Mouse (Mus musculus) G1E (cell line): ENCODE data around the gene B9d2. TPM values are rescaled to one million over a fixed set of nuclear protein-coding genes. Genes with fewer than 3 reads are reported as not detected.

Experiments used
- ATAC-seq: 2 replicates; pipeline ENCODE4 v1.8.0; 2016; ENCODE audit warnings: mild to moderate bottlenecking; ENCODE audit not compliant: insufficient number of reproducible peaks, poor library complexity, low FRiP score, severe bottlenecking; ENCODE audit errors: extremely low read depth
- DNase-seq: peaks from one replicate; pipeline ENCODE4 v3.0.0; 2012; ENCODE audit warnings: low spot score
- H3K27me3 ChIP-seq: 2 replicates; pipeline ENCODE4 v1.6.1; 2012; ENCODE audit warnings: mild to moderate bottlenecking, low read length, inconsistent platforms; ENCODE audit not compliant: insufficient read depth
- H3K36me3 ChIP-seq: replicated peaks from 2 replicates; pipeline ENCODE3; 2012; ENCODE audit warnings: mild to moderate bottlenecking, inconsistent platforms
- H3K4me1 ChIP-seq: 2 replicates; pipeline ENCODE4 v1.6.1; 2012; ENCODE audit warnings: low read depth, low read length, inconsistent platforms, mixed read lengths; ENCODE audit not compliant: insufficient read depth
- H3K4me3 ChIP-seq: 2 replicates; pipeline ENCODE4 v1.5.1; 2012; ENCODE audit warnings: low read depth, mild to moderate bottlenecking, inconsistent platforms, low read length, moderate library complexity, mixed read lengths
- H3K9me3 ChIP-seq: replicated peaks from 2 replicates; pipeline ENCODE4 v1.6.1; 2012; ENCODE audit warnings: inconsistent platforms
- CTCF ChIP-seq: IDR thresholded peaks from 2 replicates; pipeline ENCODE4 v1.5.1; 2012; ENCODE audit warnings: low read depth, low read length, inconsistent platforms, mixed read lengths
- GATA1 ChIP-seq: IDR thresholded peaks from 2 replicates; pipeline ENCODE4 v1.6.1; 2012; ENCODE audit warnings: borderline replicate concordance, low read length, inconsistent platforms, mixed read lengths
- GATA2 ChIP-seq: IDR thresholded peaks from 2 replicates; pipeline ENCODE4 v1.6.1; 2012; ENCODE audit warnings: low read depth, low read length, inconsistent platforms, borderline replicate concordance
- POLR2AphosphoS5 ChIP-seq: IDR thresholded peaks from 2 replicates; pipeline ENCODE4 v1.6.1; 2012; ENCODE audit warnings: low read depth, low read length, inconsistent platforms; ENCODE audit not compliant: insufficient replicate concordance
- TAL1 ChIP-seq: conservative IDR thresholded peaks from 2 replicates; pipeline ENCODE4 v1.6.1; 2012; ENCODE audit warnings: low read depth, low read length, inconsistent platforms, mixed read lengths
- polyA plus RNA-seq: library from polyadenylated mRNA; stranded (reverse); fragments of >175 nt; gene quantifications from 2 replicates; pipeline ENCODE4 v1.2.3, GENCODE M21; 2012
- total RNA-seq, 2 experiments: library from RNA; stranded (forward) in 1 of 2; stranded (reverse) in 1 of 2; fragments of 200-1000 nt in 1 of 2; fragments of >200 nt in 1 of 2; fragmentation: Nextera tagmentation in 1 of 2; gene quantifications; 2 replicates each; pipeline ENCODE4 v1.2.3; 2014 to 2017

The B9d2 gene
- total and polyA plus RNA-seq, 3 experiments = 26.3 to 131 (median 49.8) TPM

GRCm38 (mm10) chr7:25670096-25670495 lies 10.5 kb upstream of the B9d2 start:
- TF ChIP-seq GATA1 (no peak), CTCF (no peak), GATA2 (no peak), POLR2AphosphoS5 (no peak), TAL1 (no peak)
- Histone ChIP-seq H3K9me3 (no peaks in the 10 kb centered on the region), H3K27me3 (peaks cover 9% of the 10 kb centered on the region; the same call in 1 of the 2 replicates), H3K4me3 (no peak overlapping the region), H3K36me3 (peaks cover 76% of the 10 kb centered on the region), H3K4me1 (peaks cover 27% of the 10 kb centered on the region)
- DNase-seq = no peak
- no peak for ATAC-seq

GRCm38 (mm10) chr7:25671686-25672085 lies 8.9 kb upstream of the B9d2 start:
- TF ChIP-seq TAL1 (no peak), GATA2 (no peak)
- H3K27me3 ChIP-seq = peaks cover 9% of the 10 kb centered on the region; the same call in 1 of the 2 replicates
- no peak overlapping the region for H3K4me3 ChIP-seq

DNA sequence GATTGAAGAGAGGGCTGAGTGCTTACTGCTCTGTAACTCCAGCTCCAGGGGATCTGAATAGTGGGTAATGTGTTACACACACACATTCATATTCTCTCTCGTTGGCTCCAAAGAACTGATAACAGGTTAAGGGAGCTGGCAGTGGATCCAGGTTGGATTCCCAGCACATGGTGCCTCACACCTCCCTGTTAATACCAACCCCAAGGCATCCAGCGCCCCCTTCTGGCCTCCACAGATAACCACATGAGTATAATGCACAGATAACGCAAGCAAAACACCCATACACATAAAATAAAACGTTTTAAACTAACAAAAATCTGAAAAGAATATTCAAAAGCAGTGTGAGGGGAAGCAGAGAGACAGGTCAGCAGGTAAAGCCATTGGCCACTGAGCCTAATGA lies 8.1 kb upstream of the B9d2 start:
- H3K36me3 ChIP-seq = peaks cover 52% of the 10 kb centered on the region
- no peak for TF ChIP-seq GATA1
- TF ChIP-seq CTCF = no peak
- TF ChIP-seq GATA2 = no peak
- no peak for TF ChIP-seq TAL1
- no peak for TF ChIP-seq POLR2AphosphoS5
- H3K9me3 ChIP-seq = no peaks in the 10 kb centered on the region
- H3K27me3 ChIP-seq = peaks cover 9% of the 10 kb centered on the region; the same call in 1 of the 2 replicates
- H3K4me1 ChIP-seq = peaks cover 18% of the 10 kb centered on the region
- DNase-seq (no peak), ATAC-seq (no peak)
- H3K4me3 ChIP-seq = no peak overlapping the region

More at GRCm38 (mm10) chr7:25671686-25672085, 8.9 kb upstream of the B9d2 start:
- H3K9me3 ChIP-seq = no peaks in the 10 kb centered on the region
- H3K36me3 ChIP-seq = peaks cover 60% of the 10 kb centered on the region
- H3K4me1 ChIP-seq = peaks cover 22% of the 10 kb centered on the region
- DNase-seq (no peak), ATAC-seq (no peak)

DNA sequence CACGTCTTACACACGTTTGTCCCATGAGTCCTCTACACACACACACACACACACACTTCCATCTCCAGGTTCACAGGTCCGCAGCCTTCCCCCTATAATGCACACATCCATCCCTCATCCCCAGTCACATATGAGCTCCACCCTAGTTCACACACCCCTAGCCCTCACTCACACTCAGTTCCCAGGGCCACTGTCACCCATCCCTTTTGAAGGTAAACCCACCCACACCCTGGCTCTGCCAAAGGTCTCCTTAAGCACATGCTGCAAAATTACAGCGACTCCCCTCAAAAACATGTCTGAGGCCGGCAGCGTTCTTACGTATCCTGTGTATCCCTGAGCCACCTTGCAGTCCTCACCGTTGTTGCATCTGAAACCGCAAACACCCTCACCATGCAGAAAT lies 6.3 kb upstream of the B9d2 start:
- peak overlapping the region; percentile 68; the same call in 1 of the 2 replicates for H3K4me3 ChIP-seq
- TF ChIP-seq POLR2AphosphoS5 = no peak; the same call in 1 of the 2 replicates
- TF ChIP-seq GATA1 = no peak
- TF ChIP-seq GATA2 = no peak
- TF ChIP-seq TAL1 = no peak
- TF ChIP-seq CTCF = no peak
- peaks cover 34% of the 10 kb centered on the region for H3K36me3 ChIP-seq
- DNase-seq (no peak), ATAC-seq (no peak)
- H3K4me1 ChIP-seq = peaks cover 32% of the 10 kb centered on the region
- peaks cover 9% of the 10 kb centered on the region; the same call in 1 of the 2 replicates for H3K27me3 ChIP-seq
- no peaks in the 10 kb centered on the region for H3K9me3 ChIP-seq

- H3K27me3 ChIP-seq = peaks cover 9% of the 10 kb centered on the region; the same call in 1 of the 2 replicates
- no peaks in the 10 kb centered on the region for H3K9me3 ChIP-seq
- ATAC-seq (no peak), DNase-seq (no peak)
- peak within 1 kb of the TSS; percentile 68 for H3K4me3 ChIP-seq
- H3K36me3 ChIP-seq = peaks cover 29% of the 10 kb centered on the region
- peaks cover 36% of the 10 kb centered on the region for H3K4me1 ChIP-seq
- TF ChIP-seq POLR2AphosphoS5 (no peak), TAL1 (no peak), GATA2 (no peak), GATA1 (no peak), CTCF (no peak)
These were observed 5.8 kb upstream of the B9d2 start, which contains the start of gene Tmem91 for GRCm38 (mm10) chr7:25674719-25675300. Tmem91 (minus strand) TSS chr7:25675166.

DNA sequence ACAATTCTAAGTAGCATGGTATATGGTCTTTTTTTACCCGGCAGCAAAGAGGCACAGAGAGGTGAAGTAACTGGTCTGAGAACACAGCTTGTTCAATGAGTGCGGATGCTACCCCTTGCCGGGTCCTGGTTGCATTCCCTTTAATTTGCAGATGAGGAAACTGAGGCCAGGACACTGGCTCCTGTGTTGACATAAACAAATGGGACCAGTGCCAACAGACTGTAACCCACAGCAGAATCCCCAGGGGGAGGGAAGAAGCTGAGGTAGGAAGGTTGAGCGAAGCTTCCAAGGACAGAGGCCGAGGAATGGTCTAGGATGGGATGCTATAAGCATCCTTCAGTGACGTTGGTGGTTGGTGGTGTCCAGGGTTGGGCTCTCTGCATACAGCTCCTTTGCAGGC lies 5.2 kb upstream of the B9d2 start:
- TF ChIP-seq TAL1 (no peak), POLR2AphosphoS5 (no peak)
- Histone ChIP-seq H3K27me3 (peaks cover 9% of the 10 kb centered on the region; the same call in 1 of the 2 replicates), H3K36me3 (peaks cover 23% of the 10 kb centered on the region), H3K9me3 (no peaks in the 10 kb centered on the region), H3K4me3 (no peak overlapping the region), H3K4me1 (peaks cover 40% of the 10 kb centered on the region)
- DNase-seq = no peak
- ATAC-seq = no peak
